Mouse (Mus musculus) liver, adult 2 months (tissue): Measurements from ENCODE around the gene Ptprd.

Source experiments
- CTCF ChIP-seq: fragments of 200-500 bp; IDR thresholded peaks from 2 replicates; pipeline ENCODE4 v1.5.1; 2011; ENCODE audit warnings: low read depth, low read length, control low read depth
- POLR2A ChIP-seq: fragments of 200-500 bp; IDR thresholded peaks from 2 replicates; pipeline ENCODE4 v1.6.1; 2011; ENCODE audit warnings: low read length, control low read depth; ENCODE audit not compliant: insufficient read depth; ENCODE audit errors: extremely low read depth

- TF ChIP-seq CTCF (no peak), POLR2A (no peak)
These were observed 1914.4 kb downstream of the Ptprd start for GRCm38 (mm10) chr4:76297375-76297774.
